Mouse (Mus musculus) forebrain, embryonic 14.5 days (tissue): Measurements from ENCODE around the gene Mta3. TPM values are rescaled to one million over a fixed set of nuclear protein-coding genes. Genes with fewer than 3 reads are reported as not detected.

ENCODE experiments used
- ATAC-seq: fragments of 200-750 bp; cut with Nextera tagmentation; 2 replicates; pipeline ENCODE4 v1.8.0; 2017; ENCODE audit warnings: mild to moderate bottlenecking, moderate library complexity
- DNase-seq: peaks from one replicate; pipeline ENCODE4 v3.0.0-alpha.2; 2015; ENCODE audit warnings: low spot score
- H3K27ac ChIP-seq: fragments of 300-500 bp; sonication (generic); 2 replicates; pipeline ENCODE4 v1.5.1; 2014; ENCODE audit warnings: low read depth, mild to moderate bottlenecking, control low read depth, low read length, moderate library complexity
- H3K27me3 ChIP-seq: fragments of 300-500 bp; sonication (generic); replicated peaks from 2 replicates; pipeline ENCODE4 v1.6.1; 2014; ENCODE audit warnings: low read length, control low read depth, mixed read lengths; ENCODE audit not compliant: control insufficient read depth, insufficient read depth
- H3K36me3 ChIP-seq: fragments of 300-500 bp; sonication (generic); 2 replicates; pipeline ENCODE4 v1.6.1; 2014; ENCODE audit warnings: low read length, control low read depth; ENCODE audit not compliant: control insufficient read depth, insufficient read depth
- H3K4me1 ChIP-seq: fragments of 300-500 bp; sonication (generic); 2 replicates; pipeline ENCODE4 v1.6.1; 2014; ENCODE audit warnings: antibody characterized with exemption, low read length, control low read depth; ENCODE audit not compliant: control insufficient read depth, insufficient read depth
- H3K4me2 ChIP-seq: fragments of 300-500 bp; sonication (generic); 2 replicates; pipeline ENCODE4 v1.6.1; 2014; ENCODE audit warnings: mild to moderate bottlenecking, control low read depth, low read length
- H3K4me3 ChIP-seq: fragments of 300-500 bp; sonication (generic); 2 replicates; pipeline ENCODE4 v1.5.1; 2014; ENCODE audit warnings: low read depth, low read length, control low read depth
- H3K9ac ChIP-seq: fragments of 300-500 bp; sonication (generic); 2 replicates; pipeline ENCODE4 v1.6.1; 2014; ENCODE audit warnings: mild to moderate bottlenecking, low read length, control low read depth, moderate library complexity
- H3K9me3 ChIP-seq: fragments of 300-500 bp; sonication (generic); replicated peaks from 2 replicates; pipeline ENCODE4 v1.6.1; 2016; ENCODE audit warnings: low read length, control low read depth, mixed read lengths; ENCODE audit not compliant: control insufficient read depth
- WGBS: fragments of 180-500 bp; shearing (Covaris S2); extraction: QIAGEN DNeasy Blood & Tissue Kit; methylation state at CpG from one replicate; pipeline ENCODE4 v1.1.7; 2014; 5-methylcytosine and 5-hydroxymethylcytosine counted together
- polyA plus RNA-seq: library from polyadenylated mRNA; unstranded; fragments of >200 nt; fragmentation: Nextera tagmentation; extraction: Ambion mirVana; gene quantifications from 2 replicates; pipeline ENCODE4 v1.2.1, GENCODE M21; 2014

The Mta3 gene
- polyA plus RNA-seq, 1 experiment from 2014 or later, result 26.5 TPM

- Histone ChIP-seq H3K9me3 (no peaks in the 10 kb centered on the region; the same call in 1 of the 2 replicates), H3K27ac (no peak overlapping the region), H3K27me3 (no peaks in the 10 kb centered on the region), H3K9ac (no peak overlapping the region), H3K36me3 (0 out of 2 replicates have a peak, but pooled peaks cover 12% of the 10 kb centered on the region), H3K4me2 (no peak overlapping the region), H3K4me3 (no peak overlapping the region), H3K4me1 (no peaks in the 10 kb centered on the region)
- DNase-seq (no peak), ATAC-seq (no peak)
- WGBS, result 67% methylated on average over 4 of the region's 4 CpGs
Observed at GRCm38 (mm10) chr17:83759547-83759946, 53.6 kb downstream of the Mta3 start.

DNA sequence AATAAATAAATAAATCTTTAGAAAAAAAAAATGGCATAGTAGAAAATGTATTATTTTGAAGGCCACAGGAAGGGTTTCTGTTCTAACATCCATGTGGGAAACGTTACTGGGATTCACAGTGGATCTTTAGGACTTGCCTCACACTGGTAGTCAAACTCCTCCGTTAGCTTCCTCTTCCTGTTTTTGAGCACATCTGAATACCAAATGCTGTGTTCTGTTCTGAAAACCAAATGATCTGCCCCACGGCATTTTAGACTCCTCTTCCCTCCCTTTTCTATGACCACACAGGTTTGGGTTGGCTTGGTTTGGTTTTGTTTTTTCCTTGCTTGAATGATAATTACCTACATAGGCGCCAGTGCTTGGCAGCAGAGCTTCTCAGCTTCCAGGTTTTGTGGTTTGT is 58.6 kb downstream of the Mta3 start:
- Histone ChIP-seq H3K36me3 (0 out of 2 replicates have a peak, but pooled peaks cover 10% of the 10 kb centered on the region), H3K9ac (no peak overlapping the region), H3K27ac (no peak overlapping the region), H3K27me3 (no peaks in the 10 kb centered on the region), H3K4me2 (no peak overlapping the region), H3K4me3 (no peak overlapping the region), H3K9me3 (no peaks in the 10 kb centered on the region; the same call in 1 of the 2 replicates), H3K4me1 (no peaks in the 10 kb centered on the region)
- WGBS, result 87% methylated on average over 4 of the region's 4 CpGs
- DNase-seq (no peak), ATAC-seq (no peak)

GRCm38 (mm10) chr17:83767064-83767463 is 61.1 kb downstream of the Mta3 start:
- H3K4me1 ChIP-seq, result no peaks in the 10 kb centered on the region
- no peak overlapping the region for H3K9ac ChIP-seq
- 95% methylated on average over 7 of the region's 7 CpGs for WGBS
- H3K4me2 ChIP-seq, result no peak overlapping the region
- H3K36me3 ChIP-seq, result 0 out of 2 replicates have a peak, but pooled peaks cover 10% of the 10 kb centered on the region
- H3K4me3 ChIP-seq, result no peak overlapping the region
- no peak overlapping the region for H3K27ac ChIP-seq
- H3K27me3 ChIP-seq, result no peaks in the 10 kb centered on the region
- ATAC-seq, result no peak
- no peak for DNase-seq
- no peaks in the 10 kb centered on the region; the same call in 1 of the 2 replicates for H3K9me3 ChIP-seq

- Histone ChIP-seq H3K27ac (no peak overlapping the region), H3K36me3 (0 out of 2 replicates have a peak, but pooled peaks cover 6% of the 10 kb centered on the region), H3K4me3 (no peak overlapping the region), H3K27me3 (no peaks in the 10 kb centered on the region), H3K4me1 (peaks cover 10% of the 10 kb centered on the region; the same call in 1 of the 2 replicates), H3K4me2 (no peak overlapping the region), H3K9me3 (no peaks in the 10 kb centered on the region), H3K9ac (no peak overlapping the region)
- WGBS, result 94% methylated on average over 10 of the region's 10 CpGs
- DNase-seq (no peak), ATAC-seq (no peak)
Observed at GRCm38 (mm10) chr17:83768309-83768708, 62.3 kb downstream of the Mta3 start.

DNA sequence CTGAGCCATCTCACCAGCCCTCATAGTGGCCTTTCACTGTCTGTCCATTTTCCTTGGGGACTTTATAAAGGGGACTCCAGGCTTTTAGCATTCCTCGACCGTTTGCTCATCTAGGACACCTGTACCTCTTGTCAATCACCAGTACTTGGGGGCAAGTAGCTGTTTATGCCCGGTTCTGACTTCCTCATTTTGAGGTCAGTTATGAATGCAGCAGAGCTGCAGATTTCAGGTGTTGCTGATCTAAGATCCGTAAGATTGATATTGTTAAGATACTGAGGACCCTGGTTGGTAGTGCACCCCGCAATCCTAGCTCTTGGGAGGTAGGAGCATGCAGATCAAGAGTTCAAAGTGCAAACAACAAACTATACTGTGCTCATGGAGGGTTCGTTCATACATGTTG is 64.4 kb downstream of the Mta3 start:
- ATAC-seq (no peak), DNase-seq (no peak)
- Histone ChIP-seq H3K9ac (no peak overlapping the region), H3K27ac (no peak overlapping the region), H3K36me3 (0 out of 2 replicates have a peak, but pooled peaks cover 3% of the 10 kb centered on the region), H3K4me3 (no peak overlapping the region), H3K4me1 (peaks cover 12% of the 10 kb centered on the region), H3K4me2 (no peak overlapping the region), H3K9me3 (no peaks in the 10 kb centered on the region), H3K27me3 (no peaks in the 10 kb centered on the region)
- WGBS, result 91% methylated on average over 6 of the region's 6 CpGs

GRCm38 (mm10) chr17:83770931-83771330 is 65.0 kb downstream of the Mta3 start:
- WGBS, result 93% methylated on average over 7 of the region's 7 CpGs
- Histone ChIP-seq H3K4me2 (no peak overlapping the region), H3K27me3 (no peaks in the 10 kb centered on the region), H3K27ac (no peak overlapping the region), H3K4me3 (no peak overlapping the region), H3K9me3 (no peaks in the 10 kb centered on the region), H3K9ac (no peak overlapping the region), H3K36me3 (0 out of 2 replicates have a peak, but pooled peaks cover 3% of the 10 kb centered on the region), H3K4me1 (peaks cover 14% of the 10 kb centered on the region)
- DNase-seq (no peak), ATAC-seq (no peak)

- peak; percentile 48 for ATAC-seq
- no peak overlapping the region for H3K9ac ChIP-seq
- peak overlapping the region; percentile 71 for H3K27ac ChIP-seq
Observed at GRCm38 (mm10) chr17:83772110-83772509, 66.1 kb downstream of the Mta3 start.

GRCm38 (mm10) chr17:83772711-83773110 is 66.7 kb downstream of the Mta3 start:
- Histone ChIP-seq H3K4me2 (no peak overlapping the region), H3K9ac (no peak overlapping the region), H3K9me3 (no peaks in the 10 kb centered on the region), H3K27me3 (no peaks in the 10 kb centered on the region), H3K27ac (peak overlapping the region; percentile 53), H3K36me3 (no peaks in the 10 kb centered on the region), H3K4me1 (peaks cover 16% of the 10 kb centered on the region), H3K4me3 (no peak overlapping the region)
- ATAC-seq, result peak; percentile 88
- DNase-seq, result peak; percentile 79
- WGBS, result 43% methylated on average over 8 of the region's 8 CpGs

More at GRCm38 (mm10) chr17:83772110-83772509, 66.1 kb downstream of the Mta3 start:
- H3K4me2 ChIP-seq, result no peak overlapping the region
- no peaks in the 10 kb centered on the region for H3K9me3 ChIP-seq
- H3K4me3 ChIP-seq, result no peak overlapping the region
- peaks cover 14% of the 10 kb centered on the region for H3K4me1 ChIP-seq
- no peaks in the 10 kb centered on the region for H3K27me3 ChIP-seq
- H3K36me3 ChIP-seq, result 0 out of 2 replicates have a peak, but pooled peaks cover 3% of the 10 kb centered on the region
- WGBS, result 77% methylated on average over 9 of the region's 9 CpGs
- DNase-seq, result peak; percentile 69

DNA sequence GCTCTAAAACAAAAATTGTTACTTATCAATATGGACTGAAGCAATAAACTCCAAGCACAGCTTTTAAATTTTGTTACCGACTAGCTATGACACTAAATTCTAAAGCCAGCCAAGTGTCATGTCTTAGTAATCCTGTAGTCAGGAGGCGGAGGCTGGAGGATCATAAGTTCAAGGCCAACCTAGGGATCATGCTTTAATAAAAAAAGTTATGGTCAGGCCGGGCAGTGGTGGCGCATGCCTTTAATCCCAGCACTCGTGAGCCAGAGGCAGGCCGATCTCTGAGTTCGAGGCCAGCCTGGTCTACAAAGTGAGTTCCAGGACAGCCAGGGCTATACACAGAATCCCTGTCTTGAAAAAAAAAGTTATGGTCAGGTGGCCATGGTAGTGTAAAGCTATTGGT is 71.0 kb downstream of the Mta3 start:
- H3K36me3 ChIP-seq, result no peaks in the 10 kb centered on the region
- ATAC-seq (no peak), DNase-seq (no peak)
- H3K27ac ChIP-seq, result no peak overlapping the region
- H3K4me1 ChIP-seq, result peaks cover 16% of the 10 kb centered on the region
- H3K4me3 ChIP-seq, result no peak overlapping the region
- no peaks in the 10 kb centered on the region for H3K27me3 ChIP-seq
- WGBS, result 95% methylated on average over 7 of the region's 7 CpGs
- no peak overlapping the region for H3K9ac ChIP-seq
- H3K9me3 ChIP-seq, result no peaks in the 10 kb centered on the region
- H3K4me2 ChIP-seq, result no peak overlapping the region
